Mouse (Mus musculus) liver, postnatal 0 days (tissue): Measurements from ENCODE around the gene Prkd1.

Experiments
- CTCF ChIP-seq: sonication (generic); IDR thresholded peaks from 2 replicates; pipeline ENCODE4 v1.5.1; 2016; ENCODE audit warnings: antibody characterized with exemption, low read depth
- EP300 ChIP-seq: IDR thresholded peaks from 2 replicates; pipeline ENCODE4 v1.6.1; 2016; ENCODE audit warnings: antibody characterized with exemption, low read depth, mild to moderate bottlenecking

DNA sequence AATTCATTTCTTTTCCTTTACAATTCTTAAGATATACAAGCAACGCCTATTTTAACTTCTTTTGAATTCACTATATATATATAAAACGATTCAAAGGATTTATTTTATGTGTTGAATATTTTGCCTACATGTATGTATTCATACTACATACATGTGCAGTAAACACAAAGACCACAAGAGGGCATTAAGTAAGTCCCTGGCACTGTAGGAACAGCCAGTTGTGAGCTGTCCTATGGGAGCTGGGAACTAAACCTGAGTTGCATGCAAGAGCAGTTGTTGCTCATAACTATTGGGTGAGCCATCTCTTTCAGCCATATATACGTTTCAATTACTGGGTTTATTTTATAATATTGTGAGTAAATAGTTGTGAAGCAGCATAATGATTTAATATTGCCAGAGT, 356.1 kb downstream of the Prkd1 start:
- TF ChIP-seq EP300 (no peak), CTCF (no peak)
